Mouse (Mus musculus): ENCODE measurements around the gene Meox1. TPM values are rescaled to one million over a fixed set of nuclear protein-coding genes. Genes with fewer than 3 reads are reported as not detected.
A peak's percentile ranks its signal among the peaks of the same experiment; 100 is the strongest.

The Meox1 gene
- total and polyA plus RNA-seq, 2 experiments from 2014 or later, result 0.69 to 2.0 TPM

- H3K4me1 ChIP-seq (ENCODE audit: insufficient read depth, low read length), result no peaks in the 10 kb centered on the region
- H3K9me3 ChIP-seq (ENCODE audit: low read length), result no peaks in the 10 kb centered on the region
- WGBS, result 75% methylated on average over 8 of the region's 8 CpGs
- no peak for ATAC-seq
- no peaks in the 10 kb centered on the region; the same call in 1 of the 2 replicates for H3K27me3 ChIP-seq (ENCODE audit: insufficient read depth, low read length)
- H3K4me3 ChIP-seq (ENCODE audit: low read length), result no peak overlapping the region
- H3K27ac ChIP-seq, result no peak overlapping the region
- no peak overlapping the region for H3K9ac ChIP-seq (replicated peaks; ENCODE audit: low read length)
- no peak overlapping the region for H3K4me2 ChIP-seq (ENCODE audit: low read depth, low read length)
- no peak for TF ChIP-seq CTCF (IDR thresholded peaks at IDR 0.05; ENCODE audit: low read depth)
- DNase-seq (ENCODE audit: low spot score), result no peak
- H3K36me3 ChIP-seq (ENCODE audit: insufficient read depth, low read length), result no peaks in the 10 kb centered on the region
These were observed 7.1 kb upstream of the Meox1 start for GRCm38 (mm10) chr11:101901309-101901708.

GRCm38 (mm10) chr11:101898328-101898727 is 4.2 kb upstream of the Meox1 start:
- H3K36me3 ChIP-seq (ENCODE audit: insufficient read depth, low read length), result no peaks in the 10 kb centered on the region
- no peak overlapping the region for H3K4me2 ChIP-seq (ENCODE audit: low read depth, low read length)
- H3K27me3 ChIP-seq (ENCODE audit: insufficient read depth, low read length), result no peaks in the 10 kb centered on the region; the same call in 1 of the 2 replicates
- no peak overlapping the region for H3K27ac ChIP-seq
- no peak for TF ChIP-seq CTCF (IDR thresholded peaks at IDR 0.05; ENCODE audit: low read depth)
- no peak overlapping the region for H3K9ac ChIP-seq (replicated peaks; ENCODE audit: low read length)
- H3K4me1 ChIP-seq (ENCODE audit: insufficient read depth, low read length), result no peaks in the 10 kb centered on the region
- 89% methylated on average over 4 of the region's 4 CpGs for WGBS
- H3K9me3 ChIP-seq (ENCODE audit: low read length), result no peaks in the 10 kb centered on the region
- no peak for ATAC-seq
- DNase-seq (ENCODE audit: low spot score), result no peak
- no peak overlapping the region for H3K4me3 ChIP-seq (ENCODE audit: low read length)

GRCm38 (mm10) chr11:101896546-101897361 is 2.6 kb upstream of the Meox1 start:
- Histone ChIP-seq H3K4me3 (ENCODE audit: low read length) (no peak overlapping the region), H3K9me3 (ENCODE audit: low read length) (no peaks in the 10 kb centered on the region), H3K36me3 (ENCODE audit: insufficient read depth, low read length) (no peaks in the 10 kb centered on the region), H3K27me3 (ENCODE audit: insufficient read depth, low read length) (0 out of 2 replicates have a peak, but pooled peaks cover 4% of the 10 kb centered on the region), H3K4me2 (ENCODE audit: low read depth, low read length) (no peak overlapping the region), H3K9ac (replicated peaks; ENCODE audit: low read length) (no peak overlapping the region), H3K4me1 (ENCODE audit: insufficient read depth, low read length) (peaks cover 2% of the 10 kb centered on the region; the same call in 1 of the 2 replicates), H3K27ac (no peak overlapping the region)
- 27% methylated on average over 13 of the region's 13 CpGs for WGBS
- no peak for TF ChIP-seq CTCF (IDR thresholded peaks at IDR 0.05; ENCODE audit: low read depth)
- ATAC-seq (no peak), DNase-seq (ENCODE audit: low spot score) (no peak)

GRCm38 (mm10) chr11:101893560-101893959 is 614 bp downstream of the Meox1 start:
- ATAC-seq, result no peak
- no peak for DNase-seq (ENCODE audit: low spot score)
- 32% methylated on average over 15 of the region's 15 CpGs for WGBS

GRCm38 (mm10) chr11:101891451-101891850 is 2.7 kb downstream of the Meox1 start:
- Histone ChIP-seq H3K4me1 (ENCODE audit: insufficient read depth, low read length) (peaks cover 24% of the 10 kb centered on the region), H3K36me3 (ENCODE audit: insufficient read depth, low read length) (no peaks in the 10 kb centered on the region), H3K4me2 (ENCODE audit: low read depth, low read length) (no peak overlapping the region), H3K9me3 (ENCODE audit: low read length) (no peaks in the 10 kb centered on the region), H3K27me3 (ENCODE audit: insufficient read depth, low read length) (0 out of 2 replicates have a peak, but pooled peaks cover 4% of the 10 kb centered on the region), H3K27ac (no peak overlapping the region), H3K9ac (replicated peaks; ENCODE audit: low read length) (no peak overlapping the region), H3K4me3 (ENCODE audit: low read length) (no peak overlapping the region)
- DNase-seq (ENCODE audit: low spot score) (peak; percentile 56), ATAC-seq (no peak)
- WGBS, result 12% methylated on average over 11 of the region's 11 CpGs
- no peak for TF ChIP-seq CTCF (IDR thresholded peaks at IDR 0.05; ENCODE audit: low read depth)

More at GRCm38 (mm10) chr11:101893560-101893959, 614 bp downstream of the Meox1 start:
- no peak overlapping the region for H3K9ac ChIP-seq (replicated peaks; ENCODE audit: low read length)
- no peaks in the 10 kb centered on the region for H3K36me3 ChIP-seq (ENCODE audit: insufficient read depth, low read length)
- H3K4me2 ChIP-seq (ENCODE audit: low read depth, low read length), result no peak overlapping the region
- TF ChIP-seq CTCF (IDR thresholded peaks at IDR 0.05; ENCODE audit: low read depth), result no peak
- peaks cover 20% of the 10 kb centered on the region for H3K4me1 ChIP-seq (ENCODE audit: insufficient read depth, low read length)
- no peak overlapping the region for H3K4me3 ChIP-seq (ENCODE audit: low read length)
- H3K27me3 ChIP-seq (ENCODE audit: insufficient read depth, low read length), result 0 out of 2 replicates have a peak, but pooled peaks cover 4% of the 10 kb centered on the region
- no peak overlapping the region for H3K27ac ChIP-seq
- H3K9me3 ChIP-seq (ENCODE audit: low read length), result no peaks in the 10 kb centered on the region

GRCm38 (mm10) chr11:101889781-101890180 is 4.4 kb downstream of the Meox1 start:
- no peaks in the 10 kb centered on the region for H3K36me3 ChIP-seq (ENCODE audit: insufficient read depth, low read length)
- H3K9me3 ChIP-seq (ENCODE audit: low read length), result no peaks in the 10 kb centered on the region
- 0 out of 2 replicates have a peak, but pooled peaks cover 4% of the 10 kb centered on the region for H3K27me3 ChIP-seq (ENCODE audit: insufficient read depth, low read length)
- peaks cover 24% of the 10 kb centered on the region for H3K4me1 ChIP-seq (ENCODE audit: insufficient read depth, low read length)
- H3K4me2 ChIP-seq (ENCODE audit: low read depth, low read length), result peak overlapping the region; percentile 46
- 2% methylated on average over 13 of the region's 13 CpGs for WGBS
- DNase-seq (ENCODE audit: low spot score) (no peak), ATAC-seq (no peak)
- no peak overlapping the region for H3K27ac ChIP-seq
- TF ChIP-seq CTCF (IDR thresholded peaks at IDR 0.05; ENCODE audit: low read depth), result no peak
- no peak overlapping the region for H3K4me3 ChIP-seq (ENCODE audit: low read length)
- H3K9ac ChIP-seq (replicated peaks; ENCODE audit: low read length), result peak overlapping the region; percentile 44; the same call in 1 of the 2 replicates

- WGBS, result 54% methylated on average over 6 of the region's 6 CpGs
- Histone ChIP-seq H3K9ac (replicated peaks; ENCODE audit: low read length) (no peak overlapping the region), H3K9me3 (ENCODE audit: low read length) (no peaks in the 10 kb centered on the region), H3K4me1 (ENCODE audit: insufficient read depth, low read length) (peaks cover 24% of the 10 kb centered on the region), H3K27me3 (ENCODE audit: insufficient read depth, low read length) (0 out of 2 replicates have a peak, but pooled peaks cover 4% of the 10 kb centered on the region), H3K36me3 (ENCODE audit: insufficient read depth, low read length) (no peaks in the 10 kb centered on the region), H3K4me3 (ENCODE audit: low read length) (no peak overlapping the region), H3K4me2 (ENCODE audit: low read depth, low read length) (no peak overlapping the region), H3K27ac (no peak overlapping the region)
- DNase-seq (ENCODE audit: low spot score) (no peak), ATAC-seq (no peak)
- no peak for TF ChIP-seq CTCF (IDR thresholded peaks at IDR 0.05; ENCODE audit: low read depth)
These were observed 5.4 kb downstream of the Meox1 start for GRCm38 (mm10) chr11:101888820-101889219.

Data from hindbrain, postnatal 0 days (tissue).